Mouse (Mus musculus) kidney, adult 2 months (tissue): ENCODE measurements at regions not wholly inside any gene's neighbourhood (a gene's known extent, or its start where the extent isn't known, plus 50 kb on each side); places are given as distances from the start of the nearest gene placed in this dataset.

Experiments used
- CTCF ChIP-seq: fragments of 200-500 bp; conservative IDR thresholded peaks from 2 replicates; pipeline ENCODE4 v1.5.1; 2011; ENCODE audit warnings: low read depth, mild to moderate bottlenecking, control low read depth, low read length, moderate library complexity, mixed read lengths; ENCODE audit not compliant: insufficient read depth, insufficient read length
- POLR2A ChIP-seq: fragments of 200-500 bp; IDR thresholded peaks from one replicate; pipeline ENCODE4 v1.6.1; 2011; ENCODE audit warnings: low read depth, low read length, control low read depth

DNA sequence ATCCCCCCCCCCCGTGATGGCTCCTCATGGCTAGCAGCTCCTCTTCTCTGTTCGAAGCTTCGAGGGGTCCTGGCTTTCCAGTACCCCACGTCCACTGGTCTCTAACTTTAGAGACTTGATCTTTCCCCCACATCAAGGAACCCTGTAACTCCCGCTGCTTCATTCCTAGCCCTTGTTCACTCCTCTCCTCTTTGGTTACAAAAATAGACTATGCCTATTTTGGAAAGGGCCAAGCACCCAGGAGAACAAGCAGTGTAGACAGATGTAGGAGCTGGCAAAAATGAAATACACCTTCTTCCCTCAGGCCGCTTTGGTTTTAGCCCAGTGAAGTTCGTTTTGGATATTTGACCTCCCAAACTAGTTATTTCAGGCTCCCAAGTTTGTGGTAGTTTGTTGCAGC is 621.9 kb upstream of the Gm19410 start:
- no peak for TF ChIP-seq CTCF
- TF ChIP-seq POLR2A = no peak
